Mouse (Mus musculus) heart, adult 2 months (tissue): Measurements from ENCODE around the gene Ehd1. TPM values are rescaled to one million over a fixed set of nuclear protein-coding genes. Genes with fewer than 3 reads are reported as not detected.

Source experiments
- DNase-seq, 2 experiments: peaks; one replicate each; pipeline ENCODE4 v3.0.0; 2021
- H3K27ac ChIP-seq: fragments of 200-600 bp; 2 replicates; pipeline ENCODE4 v1.8.1; 2022
- H3K27me3 ChIP-seq: fragments of 200-500 bp; 2 replicates; pipeline ENCODE4 v1.6.1; 2012; ENCODE audit warnings: mild to moderate bottlenecking, low read length, inconsistent platforms, mixed read lengths; ENCODE audit not compliant: control insufficient read depth, insufficient read depth
- H3K36me3 ChIP-seq: fragments of 200-500 bp; 2 replicates; pipeline ENCODE4 v1.6.1; 2012; ENCODE audit warnings: low read length, inconsistent platforms; ENCODE audit not compliant: control insufficient read depth, insufficient read depth
- H3K4me1 ChIP-seq: fragments of 200-500 bp; 2 replicates; pipeline ENCODE4 v1.6.1; 2011; ENCODE audit warnings: low read length; ENCODE audit not compliant: control insufficient read depth, insufficient read depth
- H3K4me3 ChIP-seq: fragments of 200-600 bp; 2 replicates; pipeline ENCODE4 v1.8.1; 2022
- H3K79me2 ChIP-seq: fragments of 200-500 bp; replicated peaks from 2 replicates; pipeline ENCODE4 v1.6.1; 2012; ENCODE audit warnings: mild to moderate bottlenecking, inconsistent platforms, low read length, moderate library complexity, mixed read lengths; ENCODE audit not compliant: control insufficient read depth, insufficient read depth
- H3K9ac ChIP-seq: fragments of 200-500 bp; 2 replicates; pipeline ENCODE4 v1.6.1; 2012; ENCODE audit warnings: low read depth, mild to moderate bottlenecking, control low read depth, inconsistent platforms, low read length, mixed read lengths
- CTCF ChIP-seq: fragments of 200-600 bp; IDR thresholded peaks from 2 replicates; pipeline ENCODE4 v1.8.1; 2022; ENCODE audit warnings: antibody characterized with exemption, mild to moderate bottlenecking, moderate library complexity
- EP300 ChIP-seq: fragments of 200-500 bp; IDR thresholded peaks from 2 replicates; pipeline ENCODE4 v1.6.1; 2011; ENCODE audit warnings: low read depth, low read length, control low read depth; ENCODE audit not compliant: insufficient read depth
- POLR2A ChIP-seq: fragments of 200-500 bp; IDR thresholded peaks from 2 replicates; pipeline ENCODE4 v1.6.1; 2011; ENCODE audit warnings: mild to moderate bottlenecking, low read depth, low read length, control low read depth; ENCODE audit not compliant: insufficient read depth
- WGBS: fragments of 180-500 bp; shearing (Covaris S2); methylation state at CpG from one replicate; pipeline ENCODE4 v1.1.7; 2018; 5-methylcytosine and 5-hydroxymethylcytosine counted together
- intact Hi-C: fragments of 180-260 bp; cut with DNase I; formaldehyde crosslinking; loops from one replicate; pipeline ENCODE4 v1.15.1; 2025
- polyA plus RNA-seq: library from polyadenylated mRNA; depleted of rRNA; stranded (reverse); fragments of >200 nt; gene quantifications from 2 replicates; pipeline ENCODE4 v1.2.3, GENCODE M21; 2012
- total RNA-seq, 2 experiments: library from RNA; stranded (reverse); gene quantifications; 2 replicates each; pipeline ENCODE4 v1.2.3; 2021

Ehd1 gene
- total and polyA plus RNA-seq, 3 experiments = 98.0 to 142 (median 120) TPM

GRCm38 (mm10) chr19:6338171-6338570, 61.6 kb downstream of the Ehd1 start:
- H3K27me3 ChIP-seq = no peaks in the 10 kb centered on the region
- H3K4me1 ChIP-seq = peaks cover 8% of the 10 kb centered on the region

GRCm38 (mm10) chr19:6338716-6339115, 62.2 kb downstream of the Ehd1 start:
- no peaks in the 10 kb centered on the region for H3K36me3 ChIP-seq
- TF ChIP-seq CTCF = no peak
- TF ChIP-seq POLR2A = no peak
- no peak for TF ChIP-seq EP300
- H3K27me3 ChIP-seq = no peaks in the 10 kb centered on the region
- H3K27ac ChIP-seq = no peak overlapping the region; the same call in 1 of the 2 replicates
- no peak for DNase-seq
- WGBS = 93% methylated on average over 11 of the region's 11 CpGs
- H3K4me3 ChIP-seq = no peak overlapping the region
- H3K4me1 ChIP-seq = peaks cover 11% of the 10 kb centered on the region
- no peak overlapping the region for H3K9ac ChIP-seq
- intact Hi-C loops = loop anchor here (10.0 kb wide), 2 partner anchors 254 to 374 kb away; partner anchors contain the start of genes Cdca5, Gm28374, Pola2 and Tmem262
- H3K79me2 ChIP-seq = no peaks in the 10 kb centered on the region; the same call in 1 of the 2 replicates

More at GRCm38 (mm10) chr19:6338171-6338570, 61.6 kb downstream of the Ehd1 start:
- no peak overlapping the region for H3K27ac ChIP-seq
- no peak for TF ChIP-seq POLR2A
- TF ChIP-seq EP300 = no peak
- no peak for TF ChIP-seq CTCF
- intact Hi-C loops = loop anchor here (10.0 kb wide), 2 partner anchors 253 to 373 kb away; partner anchors contain the start of genes Cdca5, Gm28374, Pola2 and Tmem262
- no peak overlapping the region for H3K4me3 ChIP-seq
- WGBS = 93% methylated on average over 7 of the region's 7 CpGs
- no peaks in the 10 kb centered on the region; the same call in 1 of the 2 replicates for H3K79me2 ChIP-seq
- no peak overlapping the region for H3K9ac ChIP-seq
- no peak for DNase-seq
- H3K36me3 ChIP-seq = no peaks in the 10 kb centered on the region

- 92% methylated on average over 6 of the region's 6 CpGs for WGBS
- DNase-seq = no peak
- Histone ChIP-seq H3K9ac (no peak overlapping the region), H3K79me2 (no peaks in the 10 kb centered on the region; the same call in 1 of the 2 replicates), H3K4me3 (peak overlapping the region; percentile 41; the same call in 1 of the 2 replicates), H3K36me3 (no peaks in the 10 kb centered on the region), H3K27me3 (no peaks in the 10 kb centered on the region), H3K27ac (peak overlapping the region; percentile 97), H3K4me1 (peaks cover 11% of the 10 kb centered on the region)
- TF ChIP-seq POLR2A (no peak), CTCF (no peak), EP300 (no peak)
- intact Hi-C loops = loop anchor here (10.0 kb wide), 2 partner anchors 254 to 374 kb away; partner anchors contain the start of genes Cdca5, Gm28374, Pola2 and Tmem262
Observed at GRCm38 (mm10) chr19:6339191-6339590, 62.7 kb downstream of the Ehd1 start.

GRCm38 (mm10) chr19:6339890-6340504, 63.5 kb downstream of the Ehd1 start:
- Histone ChIP-seq H3K9ac (peak overlapping the region; percentile 43), H3K4me3 (peak overlapping the region; percentile 41), H3K27ac (peak overlapping the region; percentile 97), H3K4me1 (peaks cover 8% of the 10 kb centered on the region), H3K36me3 (no peaks in the 10 kb centered on the region), H3K79me2 (no peaks in the 10 kb centered on the region; the same call in 1 of the 2 replicates), H3K27me3 (no peaks in the 10 kb centered on the region)
- intact Hi-C loops = loop anchor here (10.0 kb wide), 2 partner anchors 255 to 375 kb away; partner anchors contain the start of genes Cdca5, Gm28374, Pola2 and Tmem262
- peak; percentile 72 to 83 for DNase-seq
- TF ChIP-seq CTCF (peak; percentile 63), EP300 (0 out of 2 replicates have a peak, but pooled peaks have one; percentile 47), POLR2A (peak; percentile 41)
- WGBS = 42% methylated on average over 15 of the region's 15 CpGs

- H3K9ac ChIP-seq = peak within 1 kb of the TSS; percentile 73
- peak within 1 kb of the TSS; percentile 97 for H3K27ac ChIP-seq
- no peaks in the 10 kb centered on the region for H3K79me2 ChIP-seq
- 3% methylated on average over 70 of the region's 72 CpGs for WGBS
- peaks cover 8% of the 10 kb centered on the region for H3K4me1 ChIP-seq
- intact Hi-C loops = no loop called here
- peak; percentile 69 for TF ChIP-seq POLR2A
- TF ChIP-seq CTCF = peak; percentile 43
- peak; percentile 78 for TF ChIP-seq EP300
- no peaks in the 10 kb centered on the region for H3K27me3 ChIP-seq
- peak within 1 kb of the TSS; percentile 90 for H3K4me3 ChIP-seq
- peak; percentile 92 to 93 for DNase-seq
- no peaks in the 10 kb centered on the region for H3K36me3 ChIP-seq
Observed at GRCm38 (mm10) chr19:6340524-6341452, 64.3 kb downstream of the Ehd1 start, which contains the start of gene Map4k2. Gene Map4k2, plus strand, starts transcription at chr19:6341135.
